Mouse (Mus musculus) hindbrain, embryonic 12.5 days (tissue): Measurements from ENCODE around the gene Olah. TPM values are rescaled to one million over a fixed set of nuclear protein-coding genes. Genes with fewer than 3 reads are reported as not detected.
"Not testable (repeated sequence)": the region's sequence is repeated elsewhere in the genome, so short reads cannot be mapped to it uniquely, and the experiment has no call there.

Source experiments
- ATAC-seq: fragments of 200-750 bp; cut with Nextera tagmentation; 2 replicates; pipeline ENCODE4 v1.8.0; 2017; ENCODE audit warnings: moderate TSS enrichment; ENCODE audit not compliant: low FRiP score
- H3K27ac ChIP-seq: fragments of 300-500 bp; sonication (generic); 2 replicates; pipeline ENCODE4 v1.5.1; 2016; ENCODE audit warnings: mild to moderate bottlenecking
- H3K27me3 ChIP-seq: fragments of 300-500 bp; sonication (generic); 2 replicates; pipeline ENCODE4 v1.6.1; 2016; ENCODE audit warnings: mild to moderate bottlenecking
- H3K36me3 ChIP-seq: fragments of 300-500 bp; sonication (generic); 2 replicates; pipeline ENCODE4 v1.6.1; 2016; ENCODE audit warnings: mild to moderate bottlenecking
- H3K4me1 ChIP-seq: fragments of 300-500 bp; sonication (generic); 2 replicates; pipeline ENCODE4 v1.6.1; 2016
- H3K4me2 ChIP-seq: fragments of 300-500 bp; sonication (generic); replicated peaks from 2 replicates; pipeline ENCODE4 v1.6.1; 2016; ENCODE audit warnings: mild to moderate bottlenecking
- H3K4me3 ChIP-seq: fragments of 300-500 bp; sonication (generic); 2 replicates; pipeline ENCODE4 v1.5.1; 2016; ENCODE audit warnings: mild to moderate bottlenecking
- H3K9ac ChIP-seq: fragments of 300-500 bp; sonication (generic); 2 replicates; pipeline ENCODE4 v1.6.1; 2016; ENCODE audit warnings: mild to moderate bottlenecking, moderate library complexity
- H3K9me3 ChIP-seq: fragments of 300-500 bp; sonication (generic); replicated peaks from 2 replicates; pipeline ENCODE4 v1.6.1; 2016; ENCODE audit warnings: mild to moderate bottlenecking
- WGBS: fragments of 180-500 bp; shearing (Covaris S2); methylation state at CpG from one replicate; pipeline ENCODE4 v1.1.7; 2016; 5-methylcytosine and 5-hydroxymethylcytosine counted together
- polyA plus RNA-seq: library from polyadenylated mRNA; unstranded; fragments of >200 nt; fragmentation: Nextera tagmentation; extraction: Ambion mirVana; gene quantifications from 2 replicates; pipeline ENCODE4 v1.2.1, GENCODE M21; 2016

The Olah gene
- not detected in 2 replicates for polyA plus RNA-seq

DNA sequence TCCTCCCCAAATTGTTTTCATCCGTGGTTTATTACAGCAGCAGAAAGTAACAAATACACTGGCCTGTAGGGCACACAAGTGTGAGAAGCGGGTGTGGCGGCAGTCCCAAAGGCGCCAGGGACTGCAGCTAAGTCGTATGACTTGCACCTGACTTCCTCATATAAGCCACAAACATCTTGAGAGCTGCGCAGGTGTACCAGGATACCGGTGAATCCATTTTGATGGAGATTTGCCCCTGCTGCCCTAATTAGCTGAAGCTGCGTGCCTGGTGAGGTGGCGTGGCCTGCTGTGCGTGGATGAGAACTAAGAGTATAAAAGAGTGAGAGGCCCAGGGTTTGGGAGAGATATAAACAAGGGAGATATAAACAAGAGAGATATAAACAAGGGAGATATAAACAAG is at the start of gene Olah:
Gene Olah (minus strand): TSS at position 101 of the 400 bp plus-strand sequence.
- H3K9ac ChIP-seq, ATAC-seq, H3K4me1 ChIP-seq, H3K4me2 ChIP-seq, H3K27ac ChIP-seq, H3K36me3 ChIP-seq, H3K9me3 ChIP-seq, H3K4me3 ChIP-seq, H3K27me3 ChIP-seq: not testable (repeated sequence)
- WGBS = 67% methylated on average over 10 of the region's 10 CpGs

GRCm38 (mm10) chr2:3445984-3446383 is 49.0 kb upstream of the Olah start:
- Histone ChIP-seq H3K4me1 (no peaks in the 10 kb centered on the region), H3K27ac (no peak overlapping the region), H3K36me3 (peaks cover 21% of the 10 kb centered on the region), H3K27me3 (no peaks in the 10 kb centered on the region), H3K4me2 (no peak overlapping the region), H3K9me3 (no peaks in the 10 kb centered on the region), H3K9ac (no peak overlapping the region), H3K4me3 (no peak overlapping the region)
- ATAC-seq = no peak
- 80% methylated on average over 4 of the region's 4 CpGs for WGBS

DNA sequence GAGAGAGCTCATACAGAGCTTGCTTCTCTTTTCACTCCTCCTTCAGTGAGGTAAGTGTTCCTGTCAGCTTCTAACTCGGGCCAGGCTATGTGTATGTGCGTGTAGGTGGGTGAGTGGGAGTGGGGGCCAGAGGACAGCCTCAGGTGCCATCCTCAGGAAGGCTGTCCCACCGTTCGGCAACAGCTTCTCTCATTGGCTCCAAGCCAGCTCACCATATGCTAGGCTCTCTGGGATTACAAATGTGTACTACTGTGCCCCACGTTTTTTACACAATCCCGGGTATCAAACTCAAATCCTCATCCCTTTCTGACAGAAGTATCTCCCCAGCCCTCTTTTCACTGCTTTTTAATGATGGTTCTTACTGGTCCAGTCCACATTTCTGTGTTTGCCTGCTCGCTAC is 47.2 kb upstream of the Olah start:
- no peak overlapping the region for H3K4me2 ChIP-seq
- H3K27ac ChIP-seq = no peak overlapping the region
- no peaks in the 10 kb centered on the region for H3K27me3 ChIP-seq
- H3K4me3 ChIP-seq = no peak overlapping the region
- WGBS = 79% methylated on average over 7 of the region's 7 CpGs
- no peak for ATAC-seq
- H3K9me3 ChIP-seq = no peaks in the 10 kb centered on the region
- H3K4me1 ChIP-seq = no peaks in the 10 kb centered on the region
- H3K9ac ChIP-seq = no peak overlapping the region
- peaks cover 27% of the 10 kb centered on the region for H3K36me3 ChIP-seq

DNA sequence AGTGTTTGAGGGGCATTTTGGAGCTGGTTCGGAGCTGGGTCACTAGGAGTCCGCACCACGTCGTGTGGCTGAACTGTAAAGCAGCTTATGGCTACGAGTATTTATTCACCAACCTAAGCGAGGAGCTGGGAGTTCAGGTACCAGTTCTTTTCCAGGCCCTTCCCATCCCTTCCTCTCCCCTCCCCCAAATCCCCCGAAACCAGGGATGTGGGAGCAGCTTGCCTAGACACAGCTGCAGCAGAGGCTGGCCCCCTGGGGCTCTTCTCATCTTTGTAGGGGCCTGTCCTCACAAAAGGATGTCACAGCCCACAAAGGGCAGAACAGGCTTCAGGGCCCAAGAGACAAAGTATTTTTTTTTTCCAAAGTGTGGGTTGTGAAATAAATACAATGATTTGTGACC is 40.9 kb upstream of the Olah start:
- ATAC-seq = no peak
- no peaks in the 10 kb centered on the region for H3K9me3 ChIP-seq
- peaks cover 28% of the 10 kb centered on the region for H3K36me3 ChIP-seq
- H3K27me3 ChIP-seq = no peaks in the 10 kb centered on the region
- 41% methylated on average over 7 of the region's 7 CpGs for WGBS
- no peak overlapping the region for H3K4me3 ChIP-seq
- no peak overlapping the region for H3K27ac ChIP-seq
- no peak overlapping the region for H3K4me2 ChIP-seq
- no peaks in the 10 kb centered on the region for H3K4me1 ChIP-seq
- no peak overlapping the region for H3K9ac ChIP-seq

GRCm38 (mm10) chr2:3435369-3436061 is 38.5 kb upstream of the Olah start:
- no peaks in the 10 kb centered on the region for H3K9me3 ChIP-seq
- peaks cover 17% of the 10 kb centered on the region for H3K36me3 ChIP-seq
- no peak overlapping the region for H3K27ac ChIP-seq
- no peak for ATAC-seq
- H3K4me1 ChIP-seq = no peaks in the 10 kb centered on the region
- H3K27me3 ChIP-seq = no peaks in the 10 kb centered on the region
- H3K4me3 ChIP-seq = no peak overlapping the region
- H3K9ac ChIP-seq = no peak overlapping the region
- WGBS = 83% methylated on average over 6 of the region's 6 CpGs
- no peak overlapping the region for H3K4me2 ChIP-seq

DNA sequence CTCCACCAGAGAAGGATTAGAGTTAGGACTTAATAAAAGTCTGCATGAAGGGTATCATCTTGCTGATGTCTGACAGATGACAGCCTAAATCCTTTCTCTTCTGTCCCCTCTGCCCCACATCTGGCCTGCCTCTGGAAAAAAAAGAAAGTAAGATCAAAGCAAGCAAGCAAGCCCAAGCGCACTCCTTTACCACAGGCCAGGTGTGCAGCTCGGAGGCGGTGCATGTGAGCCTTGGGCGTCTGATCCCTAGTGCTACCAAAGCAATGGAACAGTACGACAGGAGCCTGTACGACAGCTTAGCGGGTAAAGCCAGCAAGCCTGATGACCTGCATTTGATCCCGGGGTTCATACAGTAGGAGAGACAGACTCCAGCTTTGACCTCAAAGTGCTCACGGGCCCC is 33.9 kb upstream of the Olah start:
- H3K9me3 ChIP-seq = no peaks in the 10 kb centered on the region
- no peak overlapping the region for H3K9ac ChIP-seq
- H3K4me3 ChIP-seq = no peak overlapping the region
- no peak overlapping the region for H3K4me2 ChIP-seq
- no peaks in the 10 kb centered on the region for H3K27me3 ChIP-seq
- peaks cover 8% of the 10 kb centered on the region for H3K36me3 ChIP-seq
- 90% methylated on average over 9 of the region's 9 CpGs for WGBS
- H3K4me1 ChIP-seq = no peaks in the 10 kb centered on the region
- no peak for ATAC-seq
- no peak overlapping the region for H3K27ac ChIP-seq

DNA sequence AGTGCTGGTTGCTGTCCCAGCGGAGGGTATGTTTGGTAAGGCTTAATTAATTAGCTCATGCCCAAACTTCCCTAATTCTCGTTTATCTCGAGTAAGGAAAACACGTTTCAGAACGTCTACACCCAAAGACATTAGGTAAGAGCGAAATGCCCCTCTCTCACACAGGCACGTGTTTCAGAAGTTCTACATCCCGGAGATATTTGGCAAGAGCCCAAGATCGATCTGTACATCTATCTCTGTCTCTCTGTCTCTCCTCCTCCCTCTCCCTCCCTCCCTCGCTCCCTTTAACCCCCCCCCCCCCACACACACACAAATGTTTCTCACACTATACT is 27.5 kb upstream of the Olah start:
- ATAC-seq = peak; percentile 2; the same call in 1 of the 2 replicates
- no peaks in the 10 kb centered on the region for H3K27me3 ChIP-seq
- H3K4me3 ChIP-seq = peak overlapping the region; percentile 74
- WGBS = 15% methylated on average over 9 of the region's 10 CpGs
- H3K9ac ChIP-seq = peak overlapping the region; percentile 73
- peaks cover 15% of the 10 kb centered on the region for H3K4me1 ChIP-seq
- no peaks in the 10 kb centered on the region for H3K36me3 ChIP-seq
- no peaks in the 10 kb centered on the region for H3K9me3 ChIP-seq
- no peak overlapping the region for H3K27ac ChIP-seq
- peak overlapping the region; percentile 91 for H3K4me2 ChIP-seq

DNA sequence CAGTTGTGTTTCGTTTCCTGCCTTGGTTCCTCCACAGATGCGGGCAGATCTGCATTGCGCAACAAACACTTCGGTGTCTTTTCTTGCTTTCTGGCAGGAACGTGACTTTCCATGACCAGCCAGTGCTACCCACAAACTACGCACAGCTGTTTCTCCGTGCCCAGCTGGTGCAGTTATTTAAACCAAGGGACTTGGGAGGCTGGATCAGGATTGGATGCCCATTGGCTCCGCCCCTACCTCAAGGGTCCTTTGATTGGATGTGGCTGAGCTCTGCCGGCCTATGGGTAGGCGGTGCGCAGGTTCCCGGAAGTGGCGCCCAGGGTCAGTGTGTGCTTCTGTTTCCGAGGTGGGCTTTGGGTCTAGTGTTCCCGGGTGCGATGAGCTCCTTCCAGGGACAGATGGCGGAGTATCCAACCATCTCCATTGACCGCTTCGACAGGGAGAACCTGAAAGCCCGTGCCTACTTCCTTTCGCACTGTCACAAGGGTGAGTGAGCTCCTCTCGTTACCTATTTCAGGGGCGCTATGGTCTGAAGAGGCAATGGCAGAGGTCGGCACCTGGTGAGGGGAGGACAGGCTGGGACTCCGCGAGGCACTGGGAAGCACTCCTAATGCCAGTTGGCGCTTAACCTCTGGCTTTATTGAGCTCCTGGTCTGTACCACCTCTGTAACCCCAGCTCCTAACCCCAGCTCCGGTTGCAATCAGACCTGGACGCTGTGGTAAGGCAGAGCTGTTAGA is 27.0 kb upstream of the Olah start, which contains the start of gene Dclre1c:
Gene Dclre1c (plus strand): TSS at position 291 of the 738 bp plus-strand sequence.
- 1% methylated on average over 29 of the region's 29 CpGs for WGBS

GRCm38 (mm10) chr2:3422548-3422947 is 25.5 kb upstream of the Olah start, which contains the start of gene Meig1:
Gene Meig1 (minus strand): TSS chr2:3422648.
- ATAC-seq = no peak
- Histone ChIP-seq H3K4me1 (peaks cover 18% of the 10 kb centered on the region), H3K9me3 (no peaks in the 10 kb centered on the region), H3K27ac (no peak within 1 kb of the TSS), H3K4me3 (no peak within 1 kb of the TSS), H3K4me2 (peak within 1 kb of the TSS; percentile 91), H3K9ac (no peak within 1 kb of the TSS), H3K36me3 (no peaks in the 10 kb centered on the region), H3K27me3 (peaks cover 3% of the 10 kb centered on the region; the same call in 1 of the 2 replicates)
- WGBS = 72% methylated on average over 3 of the region's 3 CpGs

More for the DNA sequence above, 27.0 kb upstream of the Olah start, which contains the start of gene Dclre1c:
- peaks cover 15% of the 10 kb centered on the region for H3K4me1 ChIP-seq
- peak within 1 kb of the TSS; percentile 91 for H3K4me2 ChIP-seq
- H3K27ac ChIP-seq = no peak within 1 kb of the TSS
- peak within 1 kb of the TSS; percentile 73 for H3K9ac ChIP-seq
- H3K36me3 ChIP-seq = no peaks in the 10 kb centered on the region
- ATAC-seq = peak; percentile 97
- no peaks in the 10 kb centered on the region for H3K9me3 ChIP-seq
- H3K4me3 ChIP-seq = peak within 1 kb of the TSS; percentile 74
- H3K27me3 ChIP-seq = no peaks in the 10 kb centered on the region

DNA sequence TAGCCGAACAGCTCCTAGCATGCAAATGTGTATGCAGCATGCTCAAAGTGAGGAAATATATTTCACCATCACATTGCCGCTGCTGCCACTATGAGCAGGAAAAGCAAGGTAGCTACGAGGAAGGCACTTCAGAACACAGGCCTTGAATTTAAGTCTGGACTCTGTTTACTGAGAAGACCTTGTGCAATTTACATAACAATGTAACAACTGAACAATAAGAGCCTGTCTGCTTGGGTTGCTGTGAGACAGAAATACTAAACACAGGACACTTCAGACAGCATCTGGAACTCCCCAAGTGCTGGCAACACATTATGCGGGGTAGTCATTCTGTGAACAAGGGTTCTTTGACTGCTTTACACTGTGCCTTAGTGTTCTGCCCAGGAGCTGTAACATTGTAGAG is 23.1 kb upstream of the Olah start:
- Histone ChIP-seq H3K27ac (peak overlapping the region; percentile 40; the same call in 1 of the 2 replicates), H3K27me3 (peaks cover 12% of the 10 kb centered on the region), H3K4me3 (no peak overlapping the region), H3K36me3 (no peaks in the 10 kb centered on the region), H3K9me3 (no peaks in the 10 kb centered on the region), H3K9ac (no peak overlapping the region), H3K4me1 (peaks cover 18% of the 10 kb centered on the region), H3K4me2 (no peak overlapping the region)
- 38% methylated on average over 4 of the region's 4 CpGs for WGBS
- ATAC-seq = 0 out of 2 replicates have a peak, but pooled peaks have one; percentile 5

GRCm38 (mm10) chr2:3418883-3419431 is 21.9 kb upstream of the Olah start:
- peak overlapping the region; percentile 60 for H3K9ac ChIP-seq
- ATAC-seq = peak; percentile 95
- peak overlapping the region; percentile 74 for H3K4me2 ChIP-seq
- no peak overlapping the region for H3K27ac ChIP-seq
- H3K4me1 ChIP-seq = peaks cover 10% of the 10 kb centered on the region; the same call in 1 of the 2 replicates
- peaks cover 12% of the 10 kb centered on the region for H3K27me3 ChIP-seq
- WGBS = 2% methylated on average over 38 of the region's 38 CpGs
- no peaks in the 10 kb centered on the region for H3K9me3 ChIP-seq
- H3K4me3 ChIP-seq = peak overlapping the region; percentile 48
- H3K36me3 ChIP-seq = no peaks in the 10 kb centered on the region

GRCm38 (mm10) chr2:3415676-3416075 is 18.7 kb upstream of the Olah start:
- 59% methylated on average over 1 of the region's 1 CpGs for WGBS
- Histone ChIP-seq H3K27me3 (peaks cover 12% of the 10 kb centered on the region), H3K4me2 (no peak overlapping the region), H3K4me3 (no peak overlapping the region), H3K9me3 (no peaks in the 10 kb centered on the region), H3K36me3 (no peaks in the 10 kb centered on the region), H3K9ac (no peak overlapping the region), H3K27ac (no peak overlapping the region), H3K4me1 (peaks cover 10% of the 10 kb centered on the region; the same call in 1 of the 2 replicates)
- ATAC-seq = no peak
